Mouse (Mus musculus) stomach, postnatal 0 days (tissue): ENCODE results near the gene Ccl6. TPM values are rescaled to one million over a fixed set of nuclear protein-coding genes. Genes with fewer than 3 reads are reported as not detected.

ENCODE experiments used
- ATAC-seq: fragments of 200-750 bp; cut with Nextera tagmentation; 2 replicates; pipeline ENCODE4 v1.8.0; 2017; ENCODE audit not compliant: low FRiP score, low TSS enrichment
- DNase-seq: peaks from one replicate; pipeline ENCODE4 v3.0.0-alpha.2; 2016; ENCODE audit warnings: low spot score
- H3K27ac ChIP-seq: fragments of 300-500 bp; sonication (generic); replicated peaks from 2 replicates; pipeline ENCODE4 v1.5.1; 2014; ENCODE audit warnings: mild to moderate bottlenecking, control low read depth
- H3K27me3 ChIP-seq: fragments of 300-500 bp; sonication (generic); 2 replicates; pipeline ENCODE4 v1.6.1; 2014; ENCODE audit warnings: low read length; ENCODE audit not compliant: control insufficient read depth, insufficient read depth
- H3K36me3 ChIP-seq: fragments of 300-500 bp; sonication (generic); 2 replicates; pipeline ENCODE4 v1.6.1; 2014; ENCODE audit warnings: low read length, mixed read lengths; ENCODE audit not compliant: control insufficient read depth, insufficient read depth
- H3K4me1 ChIP-seq: fragments of 300-500 bp; sonication (generic); replicated peaks from 2 replicates; pipeline ENCODE4 v1.6.1; 2014; ENCODE audit warnings: antibody characterized with exemption; ENCODE audit not compliant: control insufficient read depth, insufficient read depth
- H3K4me2 ChIP-seq: fragments of 300-500 bp; sonication (generic); replicated peaks from 2 replicates; pipeline ENCODE4 v1.6.1; 2014; ENCODE audit warnings: low read depth, mild to moderate bottlenecking, control low read depth, moderate library complexity
- H3K4me3 ChIP-seq: fragments of 300-500 bp; sonication (generic); 2 replicates; pipeline ENCODE4 v1.5.1; 2014; ENCODE audit warnings: low read depth, low read length, control low read depth
- H3K9ac ChIP-seq: fragments of 300-500 bp; sonication (generic); 2 replicates; pipeline ENCODE4 v1.6.1; 2014; ENCODE audit warnings: mild to moderate bottlenecking, low read length, control low read depth, mixed read lengths
- H3K9me3 ChIP-seq: fragments of 300-500 bp; sonication (generic); 2 replicates; pipeline ENCODE4 v1.6.1; 2016; ENCODE audit warnings: low read length; ENCODE audit not compliant: control insufficient read depth
- CTCF ChIP-seq: IDR thresholded peaks from 2 replicates; pipeline ENCODE4 v1.5.1; 2016; ENCODE audit warnings: antibody characterized with exemption, low read depth, mild to moderate bottlenecking, moderate library complexity
- EP300 ChIP-seq: optimal IDR thresholded peaks from 2 replicates; pipeline ENCODE3; 2016; ENCODE audit warnings: antibody characterized with exemption
- WGBS: fragments of 180-500 bp; shearing (Covaris S2); extraction: QIAGEN DNeasy Blood & Tissue Kit; methylation state at CpG from one replicate; pipeline ENCODE4 v1.1.7; 2014; 5-methylcytosine and 5-hydroxymethylcytosine counted together
- polyA plus RNA-seq: library from polyadenylated mRNA; unstranded; fragments of >200 nt; fragmentation: Nextera tagmentation; extraction: Ambion mirVana; gene quantifications from 2 replicates; pipeline ENCODE4 v1.2.1, GENCODE M21; 2015

Gene Ccl6
- 57.9 and 58.5 TPM in 2 replicates for polyA plus RNA-seq

DNA sequence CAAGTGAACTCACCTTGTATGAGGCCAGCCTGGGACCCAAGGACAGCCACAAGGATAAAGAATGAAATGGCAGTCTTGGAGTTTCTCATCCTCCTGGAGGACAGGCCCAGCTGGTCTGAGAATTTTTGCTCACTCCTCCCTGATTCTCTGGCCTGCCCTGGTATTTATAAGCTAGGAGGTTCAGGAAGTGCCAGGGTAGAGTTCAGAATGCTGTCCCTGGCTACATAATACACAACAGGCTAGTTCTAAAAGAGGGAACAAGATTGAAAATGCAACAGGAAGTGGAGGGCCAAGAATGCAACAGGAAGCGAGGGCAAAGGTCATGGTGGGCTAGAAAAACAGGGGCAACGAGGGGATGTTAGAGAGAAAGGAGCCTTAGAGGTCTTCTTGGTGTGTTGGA lies at the start of gene Ccl6:
Gene Ccl6 (minus strand): TSS at position 235 of the 400 bp plus-strand sequence.
- H3K36me3 ChIP-seq = no peaks in the 10 kb centered on the region
- no peak within 1 kb of the TSS for H3K9ac ChIP-seq
- no peak for DNase-seq
- no peaks in the 10 kb centered on the region for H3K9me3 ChIP-seq
- TF ChIP-seq EP300 = no peak
- TF ChIP-seq CTCF = no peak
- H3K27ac ChIP-seq = no peak within 1 kb of the TSS
- no peak for ATAC-seq
- H3K27me3 ChIP-seq = no peaks in the 10 kb centered on the region
- H3K4me3 ChIP-seq = no peak within 1 kb of the TSS
- no peaks in the 10 kb centered on the region for H3K4me1 ChIP-seq
- H3K4me2 ChIP-seq = no peak within 1 kb of the TSS
- 51% methylated on average over 2 of the region's 2 CpGs for WGBS

DNA sequence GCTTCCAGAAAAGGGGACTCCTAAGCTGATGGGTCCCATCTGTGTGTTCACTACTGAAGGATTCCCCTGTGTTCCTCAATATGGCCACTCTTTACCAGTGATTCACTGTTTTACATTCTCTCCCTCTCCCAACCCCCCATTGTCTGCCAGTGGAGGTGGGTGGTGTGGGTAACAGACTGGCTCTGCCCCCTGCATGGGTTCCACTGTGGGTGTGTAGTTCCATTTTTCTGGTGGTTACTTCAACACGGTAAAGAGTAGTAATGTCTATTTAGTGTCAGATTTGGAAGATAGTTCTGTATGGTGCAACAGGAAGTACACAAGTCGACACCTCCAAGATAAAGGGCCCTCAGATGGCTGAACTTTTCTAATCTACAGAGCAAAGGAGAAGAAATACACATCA lies 48.3 kb upstream of the Ccl6 start:
- TF ChIP-seq EP300 (no peak), CTCF (no peak)
- H3K36me3 ChIP-seq = no peaks in the 10 kb centered on the region
- no peak overlapping the region for H3K4me3 ChIP-seq
- H3K4me1 ChIP-seq = no peaks in the 10 kb centered on the region
- DNase-seq (no peak), ATAC-seq (no peak)
- no peaks in the 10 kb centered on the region for H3K27me3 ChIP-seq
- H3K4me2 ChIP-seq = no peak overlapping the region
- no peaks in the 10 kb centered on the region for H3K9me3 ChIP-seq
- no peak overlapping the region for H3K9ac ChIP-seq
- H3K27ac ChIP-seq = no peak overlapping the region
- WGBS = 54% methylated on average over 2 of the region's 2 CpGs

DNA sequence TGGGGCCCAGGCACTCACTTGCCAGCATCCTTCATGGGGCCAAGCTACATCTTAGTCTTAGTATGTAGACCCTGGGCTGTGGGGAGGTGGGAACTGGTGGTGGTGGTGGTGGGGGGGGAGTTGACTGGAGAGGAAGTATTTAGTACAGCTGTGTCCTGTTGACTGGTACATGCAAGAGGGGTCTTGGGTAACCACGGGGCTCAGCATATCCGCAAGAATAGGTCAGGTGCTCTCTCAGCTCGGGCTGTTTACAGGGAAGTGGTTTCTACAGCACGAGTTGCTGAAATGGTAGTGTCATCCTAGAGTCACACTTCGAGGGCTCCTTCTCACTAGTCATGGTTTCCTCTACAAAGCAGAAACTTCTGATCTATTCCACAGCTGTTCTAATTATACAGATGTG lies 47.3 kb upstream of the Ccl6 start:
- Histone ChIP-seq H3K27ac (no peak overlapping the region), H3K4me2 (no peak overlapping the region), H3K4me1 (no peaks in the 10 kb centered on the region), H3K36me3 (no peaks in the 10 kb centered on the region), H3K9ac (no peak overlapping the region), H3K27me3 (no peaks in the 10 kb centered on the region), H3K9me3 (no peaks in the 10 kb centered on the region), H3K4me3 (no peak overlapping the region)
- 76% methylated on average over 5 of the region's 5 CpGs for WGBS
- no peak for TF ChIP-seq CTCF
- TF ChIP-seq EP300 = no peak
- ATAC-seq = no peak
- no peak for DNase-seq

DNA sequence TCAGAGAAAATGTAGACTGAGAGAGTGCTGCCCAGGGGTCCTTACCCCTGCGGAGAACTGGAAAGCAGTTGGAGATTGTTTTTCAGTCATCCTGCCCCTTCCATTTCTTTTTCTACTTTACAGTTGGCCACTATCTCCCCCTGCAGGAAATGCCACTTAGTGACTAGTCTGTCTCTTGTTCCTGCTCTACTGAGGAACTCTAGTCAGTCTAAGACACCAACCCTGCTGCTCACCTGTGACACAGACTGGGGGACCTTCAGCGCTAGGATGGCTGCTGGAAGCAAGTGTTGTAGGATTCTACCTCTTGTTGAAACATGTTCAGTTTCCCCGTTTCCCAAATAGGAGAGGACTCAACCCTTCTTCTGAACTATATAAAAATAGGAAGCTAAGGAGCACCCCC lies 46.6 kb upstream of the Ccl6 start:
- DNase-seq (no peak), ATAC-seq (no peak)
- Histone ChIP-seq H3K4me3 (no peak overlapping the region), H3K9ac (no peak overlapping the region), H3K4me2 (no peak overlapping the region), H3K4me1 (no peaks in the 10 kb centered on the region), H3K9me3 (no peaks in the 10 kb centered on the region), H3K27ac (no peak overlapping the region), H3K27me3 (no peaks in the 10 kb centered on the region), H3K36me3 (no peaks in the 10 kb centered on the region)
- TF ChIP-seq EP300 (no peak), CTCF (peak; percentile 49)
- 61% methylated on average over 3 of the region's 3 CpGs for WGBS

DNA sequence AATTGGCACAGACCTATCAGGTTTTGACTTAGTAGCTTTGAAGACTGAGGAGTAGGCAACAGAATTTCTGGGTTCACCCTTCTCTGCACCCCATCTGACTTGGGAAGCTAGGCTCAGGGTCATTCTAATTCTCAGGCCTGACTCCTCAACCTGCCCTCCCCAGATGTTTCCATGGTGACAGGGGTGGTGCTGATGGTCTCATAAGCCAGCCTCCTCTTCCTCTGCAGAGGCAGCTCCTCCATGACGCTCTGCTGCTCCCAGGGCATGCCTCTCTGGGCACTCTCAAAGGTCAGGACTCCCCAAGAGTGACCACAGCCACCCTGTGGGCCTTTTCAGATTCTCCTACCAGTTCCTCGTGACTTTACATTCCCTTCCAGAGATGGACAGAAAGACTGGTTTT lies 46.0 kb upstream of the Ccl6 start:
- no peak overlapping the region for H3K4me3 ChIP-seq
- H3K9me3 ChIP-seq = no peaks in the 10 kb centered on the region
- H3K4me1 ChIP-seq = no peaks in the 10 kb centered on the region
- no peak overlapping the region for H3K4me2 ChIP-seq
- H3K9ac ChIP-seq = no peak overlapping the region
- TF ChIP-seq EP300 (no peak), CTCF (no peak)
- no peaks in the 10 kb centered on the region for H3K27me3 ChIP-seq
- no peaks in the 10 kb centered on the region for H3K36me3 ChIP-seq
- H3K27ac ChIP-seq = no peak overlapping the region
- no peak for ATAC-seq
- 60% methylated on average over 2 of the region's 2 CpGs for WGBS
- no peak for DNase-seq

DNA sequence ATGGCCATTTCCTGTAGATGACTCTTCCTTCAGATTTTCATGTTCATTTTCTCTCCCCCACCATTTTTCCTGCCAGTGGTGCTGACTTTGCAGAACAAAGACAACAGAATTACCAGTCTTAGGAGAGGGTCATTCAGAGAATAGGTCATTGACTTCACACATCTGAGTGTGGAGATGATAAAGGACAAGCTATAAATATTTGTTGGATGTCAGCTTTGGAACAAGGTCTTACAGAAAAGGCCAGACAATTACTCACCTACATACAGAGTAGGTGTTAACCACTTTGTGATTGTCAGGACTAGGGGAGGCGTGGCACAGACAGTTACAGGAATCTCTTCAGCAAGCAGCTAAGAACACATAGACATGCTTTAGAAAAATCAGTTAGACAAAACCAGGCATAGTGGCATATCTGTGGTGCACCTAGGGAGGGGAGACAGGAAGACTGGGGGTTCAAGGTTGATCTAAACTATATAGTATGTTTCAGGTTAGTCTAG lies 43.9 kb upstream of the Ccl6 start:
- 78% methylated on average over 1 of the region's 1 CpGs for WGBS
- Histone ChIP-seq H3K9me3 (no peaks in the 10 kb centered on the region), H3K27me3 (no peaks in the 10 kb centered on the region), H3K27ac (no peak overlapping the region), H3K4me1 (no peaks in the 10 kb centered on the region), H3K9ac (no peak overlapping the region), H3K36me3 (no peaks in the 10 kb centered on the region), H3K4me3 (no peak overlapping the region), H3K4me2 (no peak overlapping the region)
- ATAC-seq = no peak
- DNase-seq = no peak
- TF ChIP-seq EP300 (no peak), CTCF (no peak)
